Mouse (Mus musculus) kidney, postnatal 0 days (tissue): ENCODE results near the gene Fat3. TPM values are rescaled to one million over a fixed set of nuclear protein-coding genes. Genes with fewer than 3 reads are reported as not detected.

Source experiments
- ATAC-seq: fragments of 200-750 bp; cut with Nextera tagmentation; replicated peaks from 2 replicates; pipeline ENCODE4 v1.8.0; 2017; ENCODE audit warnings: low read depth, moderate number of reproducible peaks, moderate TSS enrichment, moderate library complexity; ENCODE audit not compliant: low FRiP score
- DNase-seq: peaks from one replicate; pipeline ENCODE4 v3.0.0-alpha.2; 2016; ENCODE audit warnings: low spot score
- H3K27ac ChIP-seq: fragments of 300-500 bp; sonication (generic); 2 replicates; pipeline ENCODE4 v1.5.1; 2014; ENCODE audit warnings: mild to moderate bottlenecking
- H3K27me3 ChIP-seq: fragments of 300-500 bp; sonication (generic); 2 replicates; pipeline ENCODE4 v1.6.1; 2014; ENCODE audit warnings: low read length, mixed read lengths; ENCODE audit not compliant: insufficient read depth
- H3K36me3 ChIP-seq: fragments of 300-500 bp; sonication (generic); 2 replicates; pipeline ENCODE4 v1.6.1; 2014; ENCODE audit warnings: low read length, mixed read lengths; ENCODE audit not compliant: insufficient read depth
- H3K4me1 ChIP-seq: fragments of 300-500 bp; sonication (generic); replicated peaks from 2 replicates; pipeline ENCODE4 v1.6.1; 2014; ENCODE audit warnings: antibody characterized with exemption, low read length, mixed read lengths; ENCODE audit not compliant: insufficient read depth
- H3K4me2 ChIP-seq: fragments of 300-500 bp; sonication (generic); 2 replicates; pipeline ENCODE4 v1.6.1; 2014; ENCODE audit warnings: mild to moderate bottlenecking, low read length, moderate library complexity, mixed read lengths
- H3K4me3 ChIP-seq: fragments of 300-500 bp; sonication (generic); replicated peaks from 2 replicates; pipeline ENCODE4 v1.5.1; 2014; ENCODE audit warnings: low read depth, low read length
- H3K9ac ChIP-seq: fragments of 300-500 bp; sonication (generic); 2 replicates; pipeline ENCODE4 v1.6.1; 2014; ENCODE audit warnings: low read depth, low read length
- H3K9me3 ChIP-seq: fragments of 300-500 bp; sonication (generic); replicated peaks from 2 replicates; pipeline ENCODE4 v1.6.1; 2016; ENCODE audit warnings: low read length, inconsistent platforms, mixed read lengths
- CTCF ChIP-seq: IDR thresholded peaks from 2 replicates; pipeline ENCODE4 v1.5.1; 2016; ENCODE audit warnings: antibody characterized with exemption, low read depth, mild to moderate bottlenecking, moderate library complexity
- WGBS: fragments of 180-500 bp; shearing (Covaris S2); extraction: QIAGEN DNeasy Blood & Tissue Kit; methylation state at CpG from one replicate; pipeline ENCODE4 v1.1.7; 2014; 5-methylcytosine and 5-hydroxymethylcytosine counted together
- polyA plus RNA-seq: library from polyadenylated mRNA; unstranded; fragments of >200 nt; fragmentation: Nextera tagmentation; extraction: Ambion mirVana; gene quantifications from 2 replicates; pipeline ENCODE4 v1.2.1, GENCODE M21; 2015

The Fat3 gene
- polyA plus RNA-seq, 1 experiment from 2014 or later = 1.5 TPM

GRCm38 (mm10) chr9:16501990-16502672 lies 1.0 kb upstream of the Fat3 start:
- ATAC-seq = peak; percentile 67
- H3K27me3 ChIP-seq = no peaks in the 10 kb centered on the region
- under 1% methylated on average over 49 of the region's 52 CpGs for WGBS
- TF ChIP-seq CTCF = peak; percentile 44; the same call in 1 of the 2 replicates
- DNase-seq = peak; percentile 85
- peak overlapping the region; percentile 47; the same call in 1 of the 2 replicates for H3K27ac ChIP-seq
- peak overlapping the region; percentile 63 for H3K4me3 ChIP-seq
- H3K9me3 ChIP-seq = no peaks in the 10 kb centered on the region
- no peaks in the 10 kb centered on the region for H3K36me3 ChIP-seq
- no peaks in the 10 kb centered on the region for H3K4me1 ChIP-seq
- H3K4me2 ChIP-seq = peak overlapping the region; percentile 97
- peak overlapping the region; percentile 46; the same call in 1 of the 2 replicates for H3K9ac ChIP-seq

GRCm38 (mm10) chr9:16500382-16501185 lies 501 bp downstream of the Fat3 start:
- DNase-seq (peak; percentile 78), ATAC-seq (peak; percentile 44)
- peak overlapping the region; percentile 25; the same call in 1 of the 2 replicates for H3K27ac ChIP-seq
- peak; percentile 39 for TF ChIP-seq CTCF
- peak overlapping the region; percentile 97 for H3K4me2 ChIP-seq
- no peaks in the 10 kb centered on the region for H3K4me1 ChIP-seq
- WGBS = under 1% methylated on average over 41 of the region's 41 CpGs
- H3K9ac ChIP-seq = 0 out of 2 replicates have a peak overlapping the region, but pooled peaks have one; percentile 27
- no peaks in the 10 kb centered on the region for H3K36me3 ChIP-seq
- H3K9me3 ChIP-seq = no peaks in the 10 kb centered on the region
- no peaks in the 10 kb centered on the region for H3K27me3 ChIP-seq
- peak overlapping the region; percentile 63 for H3K4me3 ChIP-seq

DNA sequence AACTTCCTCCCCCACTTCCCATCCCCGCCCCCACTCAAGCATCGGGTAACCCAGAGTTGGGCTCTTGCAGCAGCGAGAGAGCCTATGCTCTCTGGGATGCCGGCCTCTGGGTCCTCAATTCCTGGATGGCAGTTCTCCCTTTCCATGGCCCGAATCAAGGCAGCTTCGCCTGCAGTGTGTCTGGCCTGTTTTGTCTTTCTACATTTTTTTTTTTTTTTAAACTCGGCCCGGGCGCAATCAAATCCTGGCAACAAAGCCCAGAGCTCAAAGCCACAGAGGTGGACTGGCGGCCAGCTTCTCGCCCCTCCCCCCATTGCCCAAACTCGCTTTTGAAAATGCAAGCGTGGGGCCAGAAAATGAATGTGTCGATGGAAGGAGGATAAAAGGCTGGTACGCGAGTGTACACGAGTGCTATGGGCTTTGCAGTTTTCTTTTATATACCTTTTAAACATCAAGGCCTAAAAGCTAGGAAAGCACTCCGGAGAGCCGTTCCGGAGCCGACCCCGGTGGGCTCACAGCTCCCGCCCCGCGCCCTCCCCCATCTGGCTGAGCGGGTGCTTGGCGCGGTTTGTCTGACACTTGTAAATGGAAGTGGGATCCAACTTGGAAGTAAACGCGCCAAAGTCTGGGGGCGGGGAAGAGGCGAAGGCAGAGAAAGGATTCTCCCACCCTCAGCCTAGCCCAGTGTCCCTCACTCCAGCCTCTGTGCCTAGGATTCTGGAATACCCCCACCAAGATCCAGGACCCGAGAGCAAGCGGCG lies 1.3 kb downstream of the Fat3 start:
- no peak for TF ChIP-seq CTCF
- H3K4me1 ChIP-seq = no peaks in the 10 kb centered on the region
- H3K27ac ChIP-seq = peak overlapping the region; percentile 25; the same call in 1 of the 2 replicates
- peak overlapping the region; percentile 37; the same call in 1 of the 2 replicates for H3K9ac ChIP-seq
- WGBS = under 1% methylated on average over 35 of the region's 35 CpGs
- no peaks in the 10 kb centered on the region for H3K36me3 ChIP-seq
- peak; percentile 64 for DNase-seq
- peak overlapping the region; percentile 97 for H3K4me2 ChIP-seq
- no peaks in the 10 kb centered on the region for H3K27me3 ChIP-seq
- H3K9me3 ChIP-seq = no peaks in the 10 kb centered on the region
- H3K4me3 ChIP-seq = peak overlapping the region; percentile 63
- ATAC-seq = peak; percentile 38

DNA sequence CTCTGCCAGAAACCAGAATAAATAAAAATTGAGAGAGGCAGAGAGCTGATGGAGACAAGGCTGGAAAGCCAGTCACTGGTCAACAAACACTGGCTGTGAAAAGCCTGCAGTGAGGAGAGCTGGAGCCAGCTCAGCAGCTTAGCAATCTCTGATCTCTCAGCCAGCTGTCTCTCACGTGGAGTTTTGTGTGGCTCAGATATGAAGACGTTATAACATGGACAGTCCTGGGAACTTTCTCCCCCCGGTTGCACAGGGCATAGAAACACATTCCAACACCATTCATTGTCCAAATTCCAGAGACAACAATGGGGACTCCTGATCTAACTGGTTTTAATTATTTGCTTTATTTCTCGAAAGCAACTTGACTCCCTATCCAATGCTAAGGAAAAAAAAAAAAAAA lies 2.2 kb downstream of the Fat3 start:
- Histone ChIP-seq H3K36me3 (no peaks in the 10 kb centered on the region), H3K27ac (no peak overlapping the region), H3K4me3 (no peak overlapping the region), H3K9me3 (no peaks in the 10 kb centered on the region), H3K27me3 (no peaks in the 10 kb centered on the region), H3K4me2 (0 out of 2 replicates have a peak overlapping the region, but pooled peaks have one; percentile 97), H3K9ac (no peak overlapping the region), H3K4me1 (no peaks in the 10 kb centered on the region)
- no peak for TF ChIP-seq CTCF
- no peak for ATAC-seq
- no peak for DNase-seq
- WGBS = 12% methylated on average over 4 of the region's 4 CpGs

DNA sequence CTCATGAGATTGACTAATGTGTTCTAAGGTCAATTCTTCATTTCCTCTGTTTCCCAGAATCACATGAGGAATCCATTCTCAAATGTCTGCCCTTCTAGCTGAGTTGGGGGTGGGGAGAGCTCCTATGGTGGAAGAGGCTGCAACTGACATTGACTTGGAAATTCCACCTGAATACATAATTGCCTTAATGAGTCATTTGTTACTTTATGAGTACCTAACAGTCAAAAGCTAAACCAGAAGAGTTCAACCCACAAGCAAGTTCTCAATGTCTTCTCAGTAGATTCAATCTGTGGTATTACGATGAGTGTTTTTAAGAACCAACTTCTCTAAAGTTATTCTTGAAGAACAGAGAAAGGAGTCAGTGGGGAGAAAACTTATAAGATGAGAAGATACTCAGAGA lies 3.7 kb downstream of the Fat3 start:
- Histone ChIP-seq H3K9me3 (no peaks in the 10 kb centered on the region), H3K27me3 (no peaks in the 10 kb centered on the region), H3K27ac (no peak overlapping the region), H3K4me3 (no peak overlapping the region), H3K36me3 (no peaks in the 10 kb centered on the region), H3K9ac (no peak overlapping the region), H3K4me1 (no peaks in the 10 kb centered on the region), H3K4me2 (no peak overlapping the region)
- WGBS = 98% methylated on average over 1 of the region's 1 CpGs
- DNase-seq (no peak), ATAC-seq (no peak)
- TF ChIP-seq CTCF = no peak

GRCm38 (mm10) chr9:16496331-16496730 lies 4.8 kb downstream of the Fat3 start:
- no peak for DNase-seq
- no peak overlapping the region for H3K4me2 ChIP-seq
- no peaks in the 10 kb centered on the region for H3K27me3 ChIP-seq
- no peak for ATAC-seq
- no peak overlapping the region for H3K27ac ChIP-seq
- 97% methylated on average over 3 of the region's 3 CpGs for WGBS
- no peaks in the 10 kb centered on the region for H3K36me3 ChIP-seq
- no peak overlapping the region for H3K9ac ChIP-seq
- H3K4me1 ChIP-seq = no peaks in the 10 kb centered on the region
- TF ChIP-seq CTCF = no peak
- H3K9me3 ChIP-seq = no peaks in the 10 kb centered on the region
- no peak overlapping the region for H3K4me3 ChIP-seq
